Mouse (Mus musculus) ES-Bruce4 (cell line): ENCODE results near the gene Zfp697.
"Not testable (repeated sequence)": the region's sequence is repeated elsewhere in the genome, so short reads cannot be mapped to it uniquely, and the experiment has no call there.

Experiments used
- EP300 ChIP-seq: IDR thresholded peaks from 2 replicates; pipeline ENCODE4 v1.6.1; 2011; ENCODE audit warnings: low read depth, low read length; ENCODE audit not compliant: insufficient read depth
- POLR2A ChIP-seq: IDR thresholded peaks from one replicate; pipeline ENCODE4 v1.8.1; 2011; ENCODE audit warnings: low read length; ENCODE audit not compliant: insufficient read depth

DNA sequence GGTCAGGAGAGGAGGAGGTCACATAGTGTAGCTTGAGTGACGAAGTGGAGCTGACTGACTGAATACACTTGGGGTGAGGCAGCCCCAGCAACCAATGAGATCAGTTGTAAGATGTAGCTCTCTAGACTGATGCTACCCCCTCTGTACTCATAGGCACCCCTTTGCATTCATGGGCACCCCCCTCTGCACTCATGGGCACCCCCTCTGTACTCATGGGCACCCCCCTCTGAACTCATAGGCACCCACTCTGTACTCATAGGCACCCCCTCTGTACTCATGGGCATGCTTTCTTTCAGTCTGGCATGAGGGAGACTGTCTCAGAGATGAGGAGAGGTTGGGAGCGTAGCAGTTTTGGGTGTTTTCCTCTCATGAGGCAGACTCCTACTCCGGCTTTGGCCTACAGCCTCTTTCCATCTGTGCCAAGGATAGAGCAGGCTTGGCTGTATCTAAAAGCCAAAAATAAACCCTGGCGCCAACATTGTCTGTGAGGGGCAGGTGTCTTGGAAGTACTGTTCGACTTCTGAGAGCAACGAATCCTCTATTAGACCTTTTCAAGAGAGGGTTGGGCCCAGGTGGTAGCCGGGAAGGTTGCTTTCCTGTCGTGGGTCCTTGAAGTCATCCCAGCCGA lies 22.1 kb downstream of the Zfp697 start:
- not testable (repeated sequence) for TF ChIP-seq POLR2A, EP300
